Mouse (Mus musculus) embryonic fibroblast, embryonic 13.5 days (primary cell): ENCODE results near the gene Kcnj9.

ENCODE experiments used
- CTCF ChIP-seq: IDR thresholded peaks from 2 replicates; pipeline ENCODE4 v1.5.1; 2011; ENCODE audit warnings: mild to moderate bottlenecking, control low read depth, low read length, moderate library complexity, borderline replicate concordance; ENCODE audit not compliant: insufficient read depth
- POLR2A ChIP-seq: IDR thresholded peaks from 2 replicates; pipeline ENCODE4 v1.6.1; 2011; ENCODE audit warnings: low read depth, mild to moderate bottlenecking, control low read depth, low read length, moderate library complexity

GRCm38 (mm10) chr1:172342729-172343128 is 13.6 kb upstream of the Kcnj9 start:
- TF ChIP-seq POLR2A (no peak), CTCF (no peak)
